Mouse (Mus musculus) heart, adult 2 months (tissue): Measurements from ENCODE around the gene Rcc1.
A peak's percentile ranks its signal among the peaks of the same experiment; 100 is the strongest.

Experiments used
- CTCF ChIP-seq: fragments of 200-600 bp; IDR thresholded peaks from 2 replicates; pipeline ENCODE4 v1.8.1; 2022; ENCODE audit warnings: antibody characterized with exemption, mild to moderate bottlenecking, moderate library complexity
- POLR2A ChIP-seq: fragments of 200-500 bp; IDR thresholded peaks from 2 replicates; pipeline ENCODE4 v1.6.1; 2011; ENCODE audit warnings: mild to moderate bottlenecking, low read depth, low read length, control low read depth; ENCODE audit not compliant: insufficient read depth

DNA sequence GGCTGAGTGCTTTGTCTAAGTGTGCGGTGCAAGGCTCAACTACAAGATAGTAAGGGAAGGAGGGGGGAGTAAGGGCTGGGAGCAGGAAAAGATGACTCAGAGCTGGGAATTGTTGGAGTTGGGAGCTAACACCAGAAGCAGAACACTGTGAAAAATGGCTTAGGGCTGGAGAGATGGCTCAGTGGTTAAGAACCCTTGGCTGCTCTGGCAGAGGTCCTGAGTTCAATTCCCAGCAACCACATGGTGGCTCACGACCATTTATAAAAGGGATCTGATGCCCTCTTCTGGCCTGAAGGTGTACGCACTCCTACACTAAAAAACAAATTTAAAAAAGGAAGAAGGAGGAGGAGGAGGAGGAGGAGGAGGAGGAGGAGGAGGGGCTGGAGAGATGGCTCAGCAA, 6.7 kb downstream of the Rcc1 start:
- TF ChIP-seq CTCF (peak; percentile 26), POLR2A (no peak)
